Mouse (Mus musculus) liver, adult 2 months (tissue): ENCODE data around the gene Perm1.

Experiments used
- CTCF ChIP-seq: fragments of 200-500 bp; IDR thresholded peaks from 2 replicates; pipeline ENCODE4 v1.5.1; 2011; ENCODE audit warnings: low read depth, low read length, control low read depth
- POLR2A ChIP-seq: fragments of 200-500 bp; IDR thresholded peaks from 2 replicates; pipeline ENCODE4 v1.6.1; 2011; ENCODE audit warnings: low read length, control low read depth; ENCODE audit not compliant: insufficient read depth; ENCODE audit errors: extremely low read depth

GRCm38 (mm10) chr4:156249567-156249966 lies 33.9 kb downstream of the Perm1 start:
- no peak for TF ChIP-seq CTCF
- TF ChIP-seq POLR2A, result no peak
